Mouse (Mus musculus) small intestine, adult 2 months (tissue): ENCODE data around the gene Adora2a. TPM values are rescaled to one million over a fixed set of nuclear protein-coding genes. Genes with fewer than 3 reads are reported as not detected.

Experiments used
- H3K27ac ChIP-seq: fragments of 200-500 bp; 2 replicates; pipeline ENCODE4 v1.5.1; 2012; ENCODE audit warnings: low read depth, low read length, control low read depth, inconsistent platforms; ENCODE audit not compliant: insufficient read depth
- H3K27me3 ChIP-seq: fragments of 200-500 bp; 2 replicates; pipeline ENCODE4 v1.6.1; 2012; ENCODE audit warnings: mild to moderate bottlenecking, moderate library complexity, low read length, inconsistent platforms; ENCODE audit not compliant: control insufficient read depth, insufficient read depth
- H3K36me3 ChIP-seq: fragments of 200-500 bp; 2 replicates; pipeline ENCODE4 v1.6.1; 2012; ENCODE audit warnings: mild to moderate bottlenecking, low read length, control low read depth, inconsistent platforms; ENCODE audit not compliant: control insufficient read depth, insufficient read depth
- H3K4me1 ChIP-seq: fragments of 200-500 bp; 2 replicates; pipeline ENCODE4 v1.6.1; 2012; ENCODE audit warnings: low read length, inconsistent platforms, mixed read lengths; ENCODE audit not compliant: control insufficient read depth, insufficient read depth, insufficient read length
- H3K4me3 ChIP-seq: fragments of 200-500 bp; 2 replicates; pipeline ENCODE4 v1.5.1; 2012; ENCODE audit warnings: low read depth, mild to moderate bottlenecking, control low read depth, inconsistent platforms, low read length, moderate library complexity
- CTCF ChIP-seq: fragments of 200-500 bp; IDR thresholded peaks from 2 replicates; pipeline ENCODE4 v1.5.1; 2012; ENCODE audit warnings: low read depth, mild to moderate bottlenecking, control low read depth, inconsistent platforms, low read length, moderate library complexity, mixed read lengths; ENCODE audit not compliant: insufficient replicate concordance, insufficient read length; ENCODE audit errors: extremely low read depth
- POLR2A ChIP-seq: fragments of 200-500 bp; IDR thresholded peaks from 2 replicates; pipeline ENCODE4 v1.6.1; 2012; ENCODE audit warnings: low read depth, mild to moderate bottlenecking, control low read depth, inconsistent platforms, low read length, moderate library complexity
- WGBS: fragments of 180-500 bp; shearing (Covaris S2); methylation state at CpG from one replicate; pipeline ENCODE4 v1.1.7; 2018; 5-methylcytosine and 5-hydroxymethylcytosine counted together
- polyA plus RNA-seq: library from polyadenylated mRNA; depleted of rRNA; stranded (reverse); fragments of >200 nt; gene quantifications from 2 replicates; pipeline ENCODE4 v1.2.3, GENCODE M21; 2012

The Adora2a gene
- polyA plus RNA-seq, 1 experiment = 7.5 TPM

DNA sequence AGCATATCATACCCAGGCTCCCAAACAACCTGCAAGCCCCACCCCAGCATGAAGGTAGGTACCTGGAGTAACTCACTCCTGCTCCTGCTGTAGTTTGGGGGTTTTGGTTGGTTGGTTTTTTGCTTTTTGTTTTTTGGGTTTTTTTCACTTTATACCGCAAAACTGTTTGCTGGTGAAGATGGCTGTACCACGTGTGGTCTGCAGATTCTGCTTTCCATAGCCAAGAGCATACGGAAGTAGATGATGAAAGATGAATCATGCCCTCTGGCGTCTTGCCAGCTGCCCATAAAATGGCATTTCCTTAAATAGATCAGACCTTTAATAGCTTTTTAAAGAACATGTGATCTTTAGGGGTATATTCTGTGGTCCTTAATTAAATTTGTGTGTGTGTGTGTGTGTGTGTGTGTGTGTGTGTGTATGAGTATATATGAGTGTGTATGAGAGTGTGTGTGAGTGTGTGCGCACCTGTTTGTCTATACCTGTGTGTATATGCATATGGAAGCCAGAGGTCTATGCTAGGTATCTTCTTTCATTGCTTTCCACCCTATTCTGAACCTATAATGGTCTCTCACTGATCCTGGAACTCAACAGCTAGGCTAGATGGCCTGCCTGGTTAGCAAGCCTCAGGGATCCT is 16.8 kb upstream of the Adora2a start:
- H3K27ac ChIP-seq = peak overlapping the region; percentile 40; the same call in 1 of the 2 replicates
- 19% methylated on average over 5 of the region's 5 CpGs for WGBS
- H3K36me3 ChIP-seq = peaks cover 29% of the 10 kb centered on the region
- no peak overlapping the region for H3K4me3 ChIP-seq
- H3K27me3 ChIP-seq = no peaks in the 10 kb centered on the region
- TF ChIP-seq POLR2A (no peak), CTCF (no peak)
- H3K4me1 ChIP-seq = peaks cover 20% of the 10 kb centered on the region

DNA sequence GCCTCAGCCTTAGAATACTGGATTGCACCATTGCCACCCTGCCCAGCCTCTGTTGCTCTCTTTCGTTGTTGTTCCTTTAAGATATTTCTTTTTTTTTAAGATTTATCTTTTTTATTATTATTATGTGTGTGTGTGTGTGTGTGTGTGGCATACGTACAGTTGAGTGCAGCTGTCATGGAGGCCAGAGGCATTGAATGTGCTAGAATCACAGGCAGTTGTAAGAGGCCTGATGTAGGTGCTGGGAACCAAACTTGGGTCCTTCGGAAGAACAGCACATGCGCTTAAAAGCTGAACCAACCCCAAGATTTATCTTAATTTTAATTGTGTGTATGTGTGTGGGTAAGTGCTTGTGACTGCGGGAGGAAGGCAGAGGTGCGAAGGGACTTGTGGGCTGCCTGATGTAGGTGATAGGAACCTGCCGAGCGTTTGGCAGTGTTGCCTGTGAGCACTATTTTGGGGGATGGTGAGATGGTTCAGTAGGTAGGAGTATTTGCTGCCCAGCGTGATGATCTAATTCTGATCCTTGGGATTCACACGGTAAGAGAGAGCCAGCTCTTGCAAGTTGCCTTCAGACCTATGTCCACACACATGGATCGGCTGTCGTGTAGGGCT is 15.4 kb upstream of the Adora2a start:
- 91% methylated on average over 12 of the region's 12 CpGs for WGBS
- TF ChIP-seq POLR2A (no peak), CTCF (no peak)
- Histone ChIP-seq H3K27ac (peak overlapping the region; percentile 5; the same call in 1 of the 2 replicates), H3K4me3 (no peak overlapping the region), H3K36me3 (peaks cover 33% of the 10 kb centered on the region), H3K4me1 (peaks cover 17% of the 10 kb centered on the region), H3K27me3 (no peaks in the 10 kb centered on the region)

DNA sequence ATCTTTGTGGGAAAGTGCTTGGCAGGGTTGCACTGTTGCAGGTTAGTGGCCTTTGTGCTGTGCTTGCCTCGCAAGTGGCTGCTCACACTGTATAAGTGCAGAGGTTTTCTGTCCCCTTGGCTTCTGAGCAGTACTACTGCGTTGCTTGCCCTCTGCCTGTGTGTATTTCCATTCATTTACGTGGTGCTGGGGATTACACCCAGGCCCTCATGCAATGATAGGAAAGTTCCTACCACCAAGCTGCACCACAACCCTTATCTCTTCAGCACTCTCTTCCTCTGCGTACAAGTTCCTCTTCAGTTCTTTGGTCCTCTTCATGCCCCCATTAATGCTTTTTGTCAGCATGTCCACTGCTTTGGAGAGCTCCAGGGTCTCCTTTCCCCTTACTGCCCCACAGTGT is 14.7 kb upstream of the Adora2a start:
- WGBS = 92% methylated on average over 4 of the region's 4 CpGs
- Histone ChIP-seq H3K4me3 (no peak overlapping the region), H3K36me3 (peaks cover 36% of the 10 kb centered on the region), H3K27ac (peak overlapping the region; percentile 5; the same call in 1 of the 2 replicates), H3K27me3 (no peaks in the 10 kb centered on the region), H3K4me1 (peaks cover 17% of the 10 kb centered on the region)
- TF ChIP-seq CTCF = no peak
- no peak for TF ChIP-seq POLR2A

DNA sequence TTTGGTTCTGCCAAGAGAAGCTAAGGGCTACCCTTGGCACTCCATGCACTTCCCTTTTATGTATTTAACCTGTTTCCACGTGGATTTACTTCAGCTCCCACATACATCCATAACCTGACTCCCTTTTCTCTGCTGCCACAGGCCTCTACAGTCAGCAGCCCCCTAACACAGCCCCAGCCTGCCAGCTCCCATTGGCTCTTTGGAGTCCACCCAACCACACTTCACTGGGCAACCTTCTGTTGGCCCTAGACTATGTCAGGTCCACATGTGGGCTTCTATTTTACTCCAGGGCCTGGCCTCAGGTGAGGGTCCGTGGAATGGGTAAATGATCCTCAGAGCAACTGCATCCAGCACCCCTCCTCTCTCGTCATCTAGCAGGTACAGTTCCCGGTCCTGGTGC is 14.1 kb upstream of the Adora2a start:
- H3K4me1 ChIP-seq = peaks cover 17% of the 10 kb centered on the region
- TF ChIP-seq CTCF = no peak
- no peak for TF ChIP-seq POLR2A
- H3K27ac ChIP-seq = no peak overlapping the region
- H3K27me3 ChIP-seq = no peaks in the 10 kb centered on the region
- 91% methylated on average over 4 of the region's 4 CpGs for WGBS
- peaks cover 40% of the 10 kb centered on the region for H3K36me3 ChIP-seq
- H3K4me3 ChIP-seq = no peak overlapping the region

DNA sequence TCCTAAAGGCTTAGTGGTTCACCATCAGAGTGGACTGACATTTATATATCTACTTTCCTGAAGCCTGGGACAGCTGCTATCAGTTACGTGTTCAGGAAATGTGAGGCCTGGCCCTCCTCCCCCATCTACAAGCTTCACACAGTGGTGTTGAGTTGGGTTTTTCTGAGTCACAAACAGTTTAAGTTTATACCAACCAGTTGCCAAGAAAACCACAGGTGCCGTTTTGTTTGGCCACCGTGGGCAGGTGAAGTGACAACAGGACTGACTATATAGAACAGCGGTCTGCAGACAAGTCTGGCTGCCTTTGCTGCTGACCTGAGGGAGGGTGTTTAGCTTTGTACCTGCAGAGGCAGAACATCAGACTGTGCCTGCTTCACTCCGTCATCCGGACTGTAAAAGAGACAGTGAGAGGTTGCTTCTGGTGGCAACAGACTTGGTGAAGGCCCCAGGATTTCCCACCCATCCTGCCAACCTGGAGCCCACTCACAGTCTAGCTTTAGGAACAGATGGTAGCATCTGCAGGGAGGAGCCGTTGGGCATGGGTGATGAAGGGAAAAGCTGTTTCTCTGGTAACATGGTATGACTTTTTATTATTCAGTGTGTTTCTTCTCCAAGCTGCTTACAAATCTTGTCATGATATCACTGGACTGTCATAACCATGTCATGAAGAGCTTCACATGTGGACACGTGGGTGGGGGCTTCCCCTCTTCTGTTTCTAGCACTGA is 13.2 kb upstream of the Adora2a start:
- peaks cover 17% of the 10 kb centered on the region for H3K4me1 ChIP-seq
- H3K27me3 ChIP-seq = no peaks in the 10 kb centered on the region
- H3K36me3 ChIP-seq = peaks cover 49% of the 10 kb centered on the region
- peak overlapping the region; percentile 7; the same call in 1 of the 2 replicates for H3K27ac ChIP-seq
- 68% methylated on average over 8 of the region's 8 CpGs for WGBS
- no peak for TF ChIP-seq CTCF
- TF ChIP-seq POLR2A = no peak
- no peak overlapping the region for H3K4me3 ChIP-seq

DNA sequence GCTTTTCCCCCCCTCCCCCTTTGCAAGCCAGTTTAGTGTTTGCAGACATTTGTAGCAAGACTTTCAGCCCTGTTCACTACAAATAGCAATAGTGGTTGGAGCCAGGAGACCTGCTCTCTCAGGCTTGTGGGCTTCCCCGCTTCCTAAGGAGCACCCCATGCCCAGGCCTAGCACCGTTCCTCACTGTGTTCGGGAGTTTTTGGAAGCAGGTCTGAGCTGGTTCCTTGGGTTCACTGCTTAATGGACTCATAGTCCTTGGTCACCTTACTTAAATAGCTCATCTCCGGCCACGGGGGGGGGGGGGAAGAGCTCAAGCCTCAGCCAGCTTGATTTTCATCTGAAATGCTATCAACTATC is 12.7 kb upstream of the Adora2a start:
- 0 out of 2 replicates have a peak overlapping the region, but pooled peaks have one; percentile 7 for H3K27ac ChIP-seq
- 85% methylated on average over 5 of the region's 5 CpGs for WGBS

DNA sequence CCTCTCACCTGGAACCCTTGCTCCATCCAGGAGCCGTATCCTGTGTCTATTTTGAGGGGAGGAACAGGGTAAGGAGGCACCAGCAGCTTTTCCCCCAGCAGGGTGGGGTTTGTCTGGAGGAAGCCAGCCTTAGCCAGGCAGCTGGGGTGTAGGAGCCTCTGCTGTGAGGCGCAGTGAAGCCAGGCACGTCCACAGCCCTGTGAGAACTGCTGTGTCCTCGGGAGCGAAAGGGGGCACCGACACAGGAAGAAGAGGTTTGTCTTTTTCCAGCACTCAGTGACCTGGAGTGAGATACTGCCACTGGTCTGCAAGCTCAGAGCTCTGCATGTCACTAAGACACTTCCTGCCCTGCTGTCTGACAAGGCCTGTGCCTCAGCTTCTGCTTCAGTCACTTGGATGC is 12.3 kb upstream of the Adora2a start:
- peak overlapping the region; percentile 7; the same call in 1 of the 2 replicates for H3K27ac ChIP-seq
- TF ChIP-seq CTCF (no peak), POLR2A (no peak)
- WGBS = 42% methylated on average over 6 of the region's 6 CpGs
- peaks cover 56% of the 10 kb centered on the region for H3K36me3 ChIP-seq
- peaks cover 14% of the 10 kb centered on the region for H3K4me1 ChIP-seq
- H3K27me3 ChIP-seq = no peaks in the 10 kb centered on the region
- H3K4me3 ChIP-seq = no peak overlapping the region

More for the DNA sequence above, 12.7 kb upstream of the Adora2a start:
- TF ChIP-seq POLR2A = no peak
- no peak for TF ChIP-seq CTCF
- Histone ChIP-seq H3K4me3 (no peak overlapping the region), H3K4me1 (peaks cover 17% of the 10 kb centered on the region), H3K36me3 (peaks cover 52% of the 10 kb centered on the region), H3K27me3 (no peaks in the 10 kb centered on the region)
